Mouse (Mus musculus) testis, adult 2 months (tissue): Measurements from ENCODE around the gene Cish.

Source experiments
- CTCF ChIP-seq: fragments of 200-500 bp; IDR thresholded peaks from 2 replicates; pipeline ENCODE4 v1.5.1; 2012; ENCODE audit warnings: low read depth, mild to moderate bottlenecking, inconsistent platforms, low read length, moderate library complexity; ENCODE audit not compliant: control insufficient read depth, insufficient read depth, insufficient replicate concordance
- POLR2A ChIP-seq: fragments of 200-500 bp; IDR thresholded peaks from 2 replicates; pipeline ENCODE4 v1.6.1; 2012; ENCODE audit warnings: low read depth, mild to moderate bottlenecking, inconsistent platforms, low read length, moderate library complexity; ENCODE audit not compliant: control insufficient read depth

DNA sequence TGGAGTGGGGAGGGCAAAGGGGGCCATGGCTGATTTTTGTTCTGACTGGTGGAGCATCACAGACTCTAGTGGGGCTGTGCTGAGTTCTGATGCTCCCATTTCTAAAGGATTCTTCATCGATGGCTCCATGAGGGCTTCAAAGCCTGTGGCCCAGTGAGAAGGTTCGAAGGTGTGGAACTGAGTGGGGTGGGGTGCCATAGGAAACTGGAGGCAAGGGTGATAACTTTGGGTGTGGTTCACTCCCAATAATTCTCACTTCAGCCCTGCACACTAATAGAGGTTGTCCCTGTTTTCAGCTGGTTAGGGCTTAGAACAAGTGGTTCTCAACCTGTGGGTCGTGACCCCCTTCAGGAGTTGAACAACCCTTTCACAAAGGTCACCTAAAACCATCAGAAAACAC, 8.6 kb downstream of the Cish start:
- no peak for TF ChIP-seq POLR2A
- TF ChIP-seq CTCF, result no peak
